Mouse (Mus musculus) midbrain, embryonic 11.5 days (tissue): ENCODE measurements around the gene Col25a1. TPM values are rescaled to one million over a fixed set of nuclear protein-coding genes. Genes with fewer than 3 reads are reported as not detected.

Source experiments
- ATAC-seq: fragments of 200-750 bp; cut with Nextera tagmentation; 2 replicates; pipeline ENCODE4 v1.8.0; 2017; ENCODE audit warnings: moderate TSS enrichment, moderate library complexity; ENCODE audit not compliant: low FRiP score
- DNase-seq: peaks from one replicate; pipeline ENCODE4 v3.0.0; 2015; ENCODE audit warnings: low spot score; ENCODE audit errors: missing footprints
- H3K27ac ChIP-seq: fragments of 300-500 bp; sonication (generic); 2 replicates; pipeline ENCODE4 v1.5.1; 2014; ENCODE audit warnings: low read depth, low read length
- H3K27me3 ChIP-seq: fragments of 300-500 bp; sonication (generic); 2 replicates; pipeline ENCODE4 v1.6.1; 2014; ENCODE audit warnings: mild to moderate bottlenecking, low read length, moderate library complexity, mixed read lengths; ENCODE audit not compliant: control insufficient read depth, insufficient read depth
- H3K36me3 ChIP-seq: fragments of 300-500 bp; sonication (generic); 2 replicates; pipeline ENCODE4 v1.6.1; 2014; ENCODE audit warnings: mild to moderate bottlenecking, low read length, moderate library complexity, mixed read lengths; ENCODE audit not compliant: control insufficient read depth, insufficient read depth
- H3K4me1 ChIP-seq: fragments of 300-500 bp; sonication (generic); 2 replicates; pipeline ENCODE4 v1.6.1; 2014; ENCODE audit warnings: low read length; ENCODE audit not compliant: control insufficient read depth, insufficient read depth
- H3K4me2 ChIP-seq: fragments of 300-500 bp; sonication (generic); 2 replicates; pipeline ENCODE4 v1.6.1; 2014; ENCODE audit warnings: mild to moderate bottlenecking, moderate library complexity
- H3K4me3 ChIP-seq: fragments of 300-500 bp; sonication (generic); 2 replicates; pipeline ENCODE4 v1.5.1; 2014; ENCODE audit warnings: low read depth, low read length
- H3K9ac ChIP-seq: fragments of 300-500 bp; sonication (generic); 2 replicates; pipeline ENCODE4 v1.6.1; 2014; ENCODE audit warnings: low read length
- H3K9me3 ChIP-seq: fragments of 300-500 bp; sonication (generic); 2 replicates; pipeline ENCODE4 v1.6.1; 2016; ENCODE audit warnings: low read length; ENCODE audit not compliant: control insufficient read depth
- WGBS: fragments of 180-500 bp; shearing (Covaris S2); extraction: QIAGEN DNeasy Blood & Tissue Kit; methylation state at CpG from one replicate; pipeline ENCODE4 v1.1.7; 2014; 5-methylcytosine and 5-hydroxymethylcytosine counted together
- polyA plus RNA-seq: library from polyadenylated mRNA; unstranded; fragments of >200 nt; fragmentation: Nextera tagmentation; extraction: Ambion mirVana; gene quantifications from 2 replicates; pipeline ENCODE4 v1.2.1, GENCODE M21; 2014

Col25a1 gene
- polyA plus RNA-seq, 1 experiment from 2014 or later: 3.0 TPM

GRCm38 (mm10) chr3:130288102-130288501 lies 156.8 kb downstream of the Col25a1 start:
- 33% methylated on average over 2 of the region's 2 CpGs for WGBS
- ATAC-seq: peak; percentile 52; the same call in 1 of the 2 replicates

GRCm38 (mm10) chr3:130288756-130289155 lies 157.5 kb downstream of the Col25a1 start:
- no peaks in the 10 kb centered on the region for H3K27me3 ChIP-seq
- peak overlapping the region; percentile 44; the same call in 1 of the 2 replicates for H3K27ac ChIP-seq
- peak; percentile 67 for ATAC-seq
- H3K9me3 ChIP-seq: no peaks in the 10 kb centered on the region
- WGBS: 53% methylated on average over 4 of the region's 4 CpGs
- peaks cover 10% of the 10 kb centered on the region; the same call in 1 of the 2 replicates for H3K4me1 ChIP-seq
- no peak for DNase-seq
- no peak overlapping the region for H3K4me2 ChIP-seq
- H3K36me3 ChIP-seq: no peaks in the 10 kb centered on the region
- H3K4me3 ChIP-seq: no peak overlapping the region
- no peak overlapping the region for H3K9ac ChIP-seq

More at GRCm38 (mm10) chr3:130288102-130288501, 156.8 kb downstream of the Col25a1 start:
- DNase-seq: no peak
- no peak overlapping the region for H3K4me2 ChIP-seq
- H3K4me1 ChIP-seq: peaks cover 10% of the 10 kb centered on the region; the same call in 1 of the 2 replicates
- no peak overlapping the region for H3K9ac ChIP-seq
- no peaks in the 10 kb centered on the region for H3K36me3 ChIP-seq
- H3K27ac ChIP-seq: no peak overlapping the region
- no peaks in the 10 kb centered on the region for H3K9me3 ChIP-seq
- H3K4me3 ChIP-seq: no peak overlapping the region
- H3K27me3 ChIP-seq: no peaks in the 10 kb centered on the region

- peak; percentile 38 for ATAC-seq
- 77% methylated on average over 3 of the region's 3 CpGs for WGBS
- no peak overlapping the region for H3K4me3 ChIP-seq
Measured at GRCm38 (mm10) chr3:130289220-130289619, 157.9 kb downstream of the Col25a1 start.

GRCm38 (mm10) chr3:130290175-130290574 lies 158.9 kb downstream of the Col25a1 start:
- H3K4me3 ChIP-seq: no peak overlapping the region
- DNase-seq (no peak), ATAC-seq (no peak)
- WGBS: 70% methylated on average over 6 of the region's 6 CpGs
- H3K4me1 ChIP-seq: peaks cover 8% of the 10 kb centered on the region; the same call in 1 of the 2 replicates
- no peaks in the 10 kb centered on the region for H3K36me3 ChIP-seq
- no peak overlapping the region for H3K27ac ChIP-seq
- no peaks in the 10 kb centered on the region for H3K9me3 ChIP-seq
- H3K9ac ChIP-seq: no peak overlapping the region
- no peak overlapping the region for H3K4me2 ChIP-seq
- H3K27me3 ChIP-seq: no peaks in the 10 kb centered on the region

More at GRCm38 (mm10) chr3:130289220-130289619, 157.9 kb downstream of the Col25a1 start:
- no peak for DNase-seq
- Histone ChIP-seq H3K4me1 (peaks cover 10% of the 10 kb centered on the region; the same call in 1 of the 2 replicates), H3K9ac (no peak overlapping the region), H3K36me3 (no peaks in the 10 kb centered on the region), H3K27ac (no peak overlapping the region), H3K9me3 (no peaks in the 10 kb centered on the region), H3K27me3 (no peaks in the 10 kb centered on the region), H3K4me2 (no peak overlapping the region)

GRCm38 (mm10) chr3:130290672-130291071 lies 159.4 kb downstream of the Col25a1 start:
- no peak overlapping the region for H3K4me2 ChIP-seq
- H3K9me3 ChIP-seq: no peaks in the 10 kb centered on the region
- no peaks in the 10 kb centered on the region for H3K36me3 ChIP-seq
- 91% methylated on average over 5 of the region's 5 CpGs for WGBS
- H3K27ac ChIP-seq: no peak overlapping the region
- no peak for ATAC-seq
- H3K4me1 ChIP-seq: peaks cover 8% of the 10 kb centered on the region; the same call in 1 of the 2 replicates
- no peak for DNase-seq
- H3K9ac ChIP-seq: no peak overlapping the region
- H3K27me3 ChIP-seq: no peaks in the 10 kb centered on the region
- no peak overlapping the region for H3K4me3 ChIP-seq

- Histone ChIP-seq H3K27me3 (no peaks in the 10 kb centered on the region), H3K9me3 (no peaks in the 10 kb centered on the region), H3K36me3 (no peaks in the 10 kb centered on the region), H3K4me1 (peaks cover 8% of the 10 kb centered on the region; the same call in 1 of the 2 replicates), H3K9ac (no peak overlapping the region), H3K4me3 (no peak overlapping the region), H3K27ac (no peak overlapping the region), H3K4me2 (no peak overlapping the region)
- ATAC-seq: no peak
- 90% methylated on average over 5 of the region's 5 CpGs for WGBS
- DNase-seq: no peak
Measured at GRCm38 (mm10) chr3:130291926-130292325, 160.6 kb downstream of the Col25a1 start.

GRCm38 (mm10) chr3:130300530-130300929 lies 169.2 kb downstream of the Col25a1 start:
- Histone ChIP-seq H3K27me3 (no peaks in the 10 kb centered on the region), H3K36me3 (no peaks in the 10 kb centered on the region), H3K4me2 (no peak overlapping the region), H3K9ac (no peak overlapping the region), H3K4me3 (no peak overlapping the region), H3K27ac (no peak overlapping the region), H3K4me1 (peaks cover 2% of the 10 kb centered on the region; the same call in 1 of the 2 replicates), H3K9me3 (no peaks in the 10 kb centered on the region)
- ATAC-seq (no peak), DNase-seq (no peak)
- WGBS: 91% methylated on average over 3 of the region's 3 CpGs

GRCm38 (mm10) chr3:130303597-130303996 lies 172.3 kb downstream of the Col25a1 start:
- no peak overlapping the region for H3K27ac ChIP-seq
- H3K4me2 ChIP-seq: no peak overlapping the region
- WGBS: 76% methylated on average over 12 of the region's 12 CpGs
- DNase-seq: no peak
- ATAC-seq: no peak
- no peaks in the 10 kb centered on the region for H3K9me3 ChIP-seq
- H3K4me3 ChIP-seq: no peak overlapping the region
- peaks cover 2% of the 10 kb centered on the region; the same call in 1 of the 2 replicates for H3K4me1 ChIP-seq
- H3K36me3 ChIP-seq: no peaks in the 10 kb centered on the region
- H3K27me3 ChIP-seq: no peaks in the 10 kb centered on the region
- no peak overlapping the region for H3K9ac ChIP-seq

GRCm38 (mm10) chr3:130304827-130305226 lies 173.5 kb downstream of the Col25a1 start:
- H3K4me3 ChIP-seq: no peak overlapping the region
- DNase-seq (no peak), ATAC-seq (0 out of 2 replicates have a peak, but pooled peaks have one; percentile 38)
- H3K27me3 ChIP-seq: no peaks in the 10 kb centered on the region
- H3K27ac ChIP-seq: no peak overlapping the region
- 75% methylated on average over 9 of the region's 9 CpGs for WGBS
- peaks cover 2% of the 10 kb centered on the region; the same call in 1 of the 2 replicates for H3K4me1 ChIP-seq
- H3K4me2 ChIP-seq: no peak overlapping the region
- H3K9me3 ChIP-seq: no peaks in the 10 kb centered on the region
- no peak overlapping the region for H3K9ac ChIP-seq
- H3K36me3 ChIP-seq: no peaks in the 10 kb centered on the region
